Mouse (Mus musculus) inflammation-experienced regulatory T-cells, adult 6 months (primary cell): ENCODE results near the gene Ralgps1. TPM values are rescaled to one million over a fixed set of nuclear protein-coding genes. Genes with fewer than 3 reads are reported as not detected.

ENCODE experiments used
- ATAC-seq: one replicate; pipeline ENCODE4 v1.8.0; 2017
- polyA plus RNA-seq, 3 experiments: library from polyadenylated mRNA; unstranded; fragments of 100-300 nt; shearing (Covaris generic); gene quantifications; one replicate each; pipeline ENCODE4 v1.2.1; 2017

Gene Ralgps1
- polyA plus RNA-seq, 3 experiments from 2014 or later: 5.2 to 14.8 (median 7.4) TPM

DNA sequence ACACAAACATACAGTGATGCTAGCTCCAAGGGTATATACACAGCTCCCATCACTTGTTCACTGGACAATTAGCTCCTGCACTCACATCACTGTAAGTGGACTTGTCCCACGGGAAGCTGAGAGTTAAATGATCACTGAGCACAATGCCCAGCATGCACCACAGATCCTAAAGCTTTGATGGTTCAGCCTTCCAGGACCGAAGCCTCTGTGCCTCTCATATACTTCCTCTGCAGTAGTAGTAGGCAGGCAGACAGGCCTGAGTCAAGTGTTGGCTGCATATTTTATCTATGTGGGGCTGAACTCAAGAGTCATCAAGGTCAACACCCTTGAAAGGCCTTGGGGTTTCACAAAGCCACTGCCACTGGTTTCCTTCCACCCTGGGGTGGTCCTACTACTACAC lies 49.6 kb downstream of the Ralgps1 start:
- no peak for ATAC-seq

DNA sequence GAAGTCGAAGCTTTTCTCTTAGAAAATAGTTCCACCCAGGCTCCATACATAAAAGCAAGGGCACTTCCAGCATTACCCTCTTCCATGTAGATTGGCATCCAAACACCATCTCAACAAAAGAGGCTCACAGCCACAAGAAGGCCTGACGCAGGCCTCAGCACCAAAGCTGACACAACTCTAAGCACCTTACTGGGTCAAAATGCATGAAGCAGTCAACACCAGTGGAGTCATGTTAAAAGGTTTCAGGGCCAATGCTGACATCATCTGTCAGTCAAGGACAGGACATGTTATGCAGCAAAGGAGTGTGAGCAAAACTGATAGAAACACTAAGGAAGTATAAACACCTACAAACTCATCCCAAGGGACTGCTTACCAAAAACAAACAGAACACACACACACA lies 50.3 kb downstream of the Ralgps1 start:
- no peak for ATAC-seq

DNA sequence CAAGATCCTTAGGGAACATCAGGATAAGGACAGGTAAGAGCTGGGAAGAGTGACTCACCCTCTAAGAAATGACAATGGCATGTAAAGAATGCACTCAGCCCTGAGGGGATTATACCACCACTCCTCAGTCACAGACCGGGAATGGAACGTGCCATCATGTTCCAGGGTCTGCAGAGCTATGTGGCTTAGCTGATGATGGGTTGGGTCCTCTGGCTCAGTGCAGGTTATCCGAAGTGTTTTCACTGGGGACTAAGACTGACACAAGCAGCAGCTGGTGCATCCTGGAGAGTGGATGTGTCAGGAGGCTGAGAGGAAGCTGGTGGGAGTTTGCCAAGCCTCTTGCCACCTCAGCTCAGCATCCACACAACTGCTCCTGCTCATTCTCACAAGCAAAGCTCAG lies 50.7 kb downstream of the Ralgps1 start:
- ATAC-seq: no peak

DNA sequence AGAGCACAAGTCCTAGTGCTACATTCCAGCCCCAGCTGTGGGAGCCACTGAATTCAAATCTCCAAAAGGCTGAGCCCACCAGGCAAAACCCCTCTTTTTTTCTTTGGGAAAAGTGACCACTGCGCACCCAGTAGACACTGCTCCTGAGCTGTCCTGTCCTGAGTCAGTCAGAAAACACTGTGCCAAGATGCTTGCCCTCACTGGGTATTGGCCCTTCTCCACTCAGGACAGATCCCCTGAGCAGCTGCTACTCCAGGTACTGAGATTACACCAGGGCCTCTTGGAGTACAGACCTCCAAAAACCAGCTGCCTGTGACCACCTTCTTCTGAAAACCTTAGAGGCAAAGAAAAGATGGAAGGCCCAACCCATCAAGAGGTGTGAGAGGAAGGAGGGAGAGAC lies 51.4 kb downstream of the Ralgps1 start:
- no peak for ATAC-seq

DNA sequence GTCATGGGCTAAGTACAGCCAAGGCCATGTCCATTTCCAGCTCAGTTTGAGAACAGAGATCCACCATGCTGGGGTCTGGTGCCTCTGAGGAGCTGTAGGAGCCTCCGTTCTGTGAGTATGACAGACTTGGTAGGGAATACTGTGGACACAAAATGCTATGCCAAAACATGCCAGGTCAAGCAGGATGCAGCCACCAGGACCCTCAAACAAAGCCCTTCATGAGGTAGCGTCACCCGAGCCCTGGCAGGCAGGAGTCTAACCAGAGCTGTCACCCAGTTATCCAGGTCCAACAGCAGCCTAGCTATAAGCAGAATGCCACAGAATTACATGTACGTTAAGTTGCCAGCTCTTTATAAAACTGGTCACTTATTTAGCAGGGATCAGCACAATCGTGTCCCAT lies 51.8 kb downstream of the Ralgps1 start:
- no peak for ATAC-seq

DNA sequence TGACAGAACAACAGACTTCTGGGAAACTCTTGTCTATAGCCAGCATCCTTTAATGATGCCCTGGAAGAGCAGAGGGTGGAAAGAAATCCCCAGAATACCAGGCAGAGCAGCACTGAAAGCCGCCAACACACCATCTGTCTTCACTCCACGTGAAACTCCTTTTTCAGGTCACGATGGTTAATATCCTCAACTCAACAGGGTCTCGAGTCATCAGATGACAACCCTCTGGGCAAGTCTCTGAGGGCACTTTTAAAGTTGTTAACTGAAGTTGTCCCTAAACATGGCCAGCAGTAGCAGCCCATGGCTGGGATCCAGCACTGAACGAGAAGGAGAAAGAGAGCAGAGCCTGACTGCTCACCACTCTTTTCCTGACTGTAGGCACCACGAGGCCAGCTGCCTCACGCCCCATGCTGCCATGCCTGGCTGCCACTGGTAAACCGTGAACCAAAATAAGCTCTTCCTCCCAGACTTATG lies 52.8 kb downstream of the Ralgps1 start:
- ATAC-seq: no peak

DNA sequence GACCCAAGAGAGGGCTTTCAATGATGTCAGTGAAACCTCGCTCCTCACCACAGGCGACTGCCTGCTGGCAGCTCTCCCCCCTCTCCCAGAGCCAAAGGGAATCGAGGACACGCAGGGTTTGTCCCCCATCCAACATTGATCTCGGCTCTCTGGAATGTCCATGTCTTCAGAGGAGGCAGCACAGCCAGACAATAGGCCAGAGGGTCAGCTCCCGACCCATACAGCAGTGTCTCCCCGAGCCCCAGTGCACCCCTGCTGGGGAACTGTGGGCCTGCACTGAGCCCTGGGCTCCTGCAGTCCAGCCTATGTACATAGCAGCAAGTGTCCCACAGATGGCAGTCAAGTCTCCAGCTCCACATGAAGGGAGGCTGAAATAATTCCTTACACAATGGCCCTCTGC lies 54.8 kb downstream of the Ralgps1 start:
- no peak for ATAC-seq

DNA sequence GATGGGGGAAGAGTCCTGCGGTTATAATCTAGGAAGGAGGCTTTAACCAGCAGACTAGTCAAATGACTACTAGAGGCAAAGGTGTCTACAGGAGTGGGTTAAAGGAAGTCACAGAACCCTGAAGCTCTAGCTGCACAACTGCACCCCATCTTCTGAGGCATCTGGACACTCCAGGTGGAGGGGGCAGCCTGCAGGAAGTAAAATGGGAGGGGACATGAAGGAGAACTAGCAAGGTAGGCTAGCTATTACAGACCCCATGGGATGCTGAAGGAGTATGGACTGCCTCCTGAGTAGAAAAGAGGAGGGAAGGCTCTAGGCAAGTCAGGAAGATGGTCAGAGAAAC lies 55.3 kb downstream of the Ralgps1 start:
- ATAC-seq: no peak

DNA sequence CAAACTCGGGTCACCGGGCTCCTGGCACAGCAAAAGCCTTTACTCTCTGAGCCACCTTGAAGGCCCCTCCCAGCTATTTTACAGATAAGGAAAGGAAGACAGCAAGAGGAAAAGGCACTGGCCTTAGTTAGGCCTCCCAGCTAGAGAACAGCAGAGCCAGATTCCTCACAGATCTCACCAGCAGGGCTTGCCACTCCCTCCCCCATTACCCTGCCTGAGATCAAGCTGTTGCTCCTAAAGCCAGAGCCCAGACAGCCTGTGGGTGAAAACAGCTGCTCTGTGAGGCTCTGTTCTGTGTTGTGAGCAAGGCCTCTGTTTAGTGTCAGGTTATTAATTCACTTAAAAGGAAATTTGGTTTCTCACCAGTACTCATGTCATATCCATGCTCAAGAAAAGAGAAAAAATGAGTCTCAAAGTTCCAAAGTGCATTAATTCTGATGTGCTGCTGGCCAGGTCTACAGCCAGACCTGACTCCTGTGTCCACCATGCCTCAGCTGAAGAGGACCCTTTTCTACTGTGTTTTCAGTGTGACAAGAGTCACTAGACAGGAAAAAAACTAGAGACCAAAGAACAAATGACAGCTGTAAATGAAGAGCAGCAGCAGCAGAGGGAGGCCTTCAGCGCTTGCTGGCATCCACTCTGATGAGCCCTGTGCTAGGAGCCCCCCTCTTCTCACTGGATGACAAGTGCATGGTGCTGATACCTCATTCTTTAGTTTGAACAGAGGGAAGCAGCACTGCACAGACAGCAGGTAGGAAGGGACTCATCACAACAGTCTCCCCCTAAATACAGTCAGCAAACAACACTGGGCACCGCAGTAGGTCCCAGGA lies 55.8 kb downstream of the Ralgps1 start:
- ATAC-seq: no peak

DNA sequence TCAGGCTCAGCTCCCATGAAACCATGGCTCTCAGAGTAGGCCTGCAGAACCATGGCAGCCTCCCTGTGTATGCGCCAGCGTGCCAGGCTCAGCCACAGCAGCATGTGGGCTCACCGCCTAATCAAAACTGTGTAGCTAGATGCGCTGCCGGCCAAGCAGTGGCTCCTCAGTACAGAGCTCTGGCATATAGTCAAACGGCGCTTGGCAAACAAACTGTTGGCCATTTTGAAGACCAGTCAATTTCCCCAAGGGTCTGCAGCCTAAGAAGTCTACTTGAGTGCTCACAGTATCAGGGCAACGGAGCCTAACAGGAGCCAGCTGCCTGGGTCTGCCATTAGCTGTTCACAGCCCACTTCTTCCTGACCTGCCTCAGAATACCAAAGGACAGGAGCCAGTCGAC lies 61.9 kb downstream of the Ralgps1 start:
- ATAC-seq: no peak

DNA sequence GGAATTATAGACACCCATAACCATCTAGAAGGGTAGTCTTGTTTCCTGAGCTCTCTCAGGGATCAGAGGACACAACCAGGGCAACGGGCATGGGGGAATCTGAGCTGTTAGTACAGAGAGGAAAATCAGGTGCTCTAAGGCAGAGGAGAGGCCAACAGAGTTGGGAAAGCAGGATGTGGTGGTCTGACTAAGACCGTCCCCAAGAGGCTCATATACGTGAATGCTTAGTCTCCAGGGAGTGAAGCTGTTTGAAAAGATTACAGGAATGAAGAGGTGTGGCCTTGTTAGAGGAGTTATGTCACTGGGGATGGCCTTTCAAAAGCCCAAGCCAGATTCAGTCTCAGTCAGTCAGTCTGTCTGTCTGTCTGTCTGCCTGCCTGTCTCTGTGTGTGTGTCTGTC lies 64.7 kb downstream of the Ralgps1 start:
- ATAC-seq: no peak

DNA sequence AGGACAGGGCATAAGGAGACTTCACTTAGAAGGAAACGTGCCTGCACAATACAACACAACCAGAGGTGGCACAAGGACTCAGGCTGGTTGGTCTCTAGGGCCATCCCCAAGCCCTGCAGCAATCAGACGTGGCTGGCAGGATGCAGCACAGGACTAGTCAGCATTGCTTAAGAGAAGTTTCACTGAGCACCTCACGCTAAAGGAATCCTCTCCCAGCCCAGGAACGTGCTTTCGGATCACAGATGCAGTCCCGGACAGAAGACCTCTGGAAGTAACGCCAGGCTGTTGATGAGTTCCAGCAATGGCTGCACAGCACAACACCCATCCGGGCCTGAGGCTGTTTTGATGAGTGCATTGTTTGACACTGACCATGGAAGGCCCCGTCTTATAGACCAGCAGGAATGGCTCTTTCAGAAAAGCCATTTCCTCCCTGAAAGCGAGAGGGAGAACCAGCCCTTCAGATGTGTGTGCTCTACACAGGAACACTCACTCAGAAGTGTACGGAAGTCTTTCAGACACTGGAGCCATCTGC lies 67.8 kb downstream of the Ralgps1 start:
- ATAC-seq: no peak

DNA sequence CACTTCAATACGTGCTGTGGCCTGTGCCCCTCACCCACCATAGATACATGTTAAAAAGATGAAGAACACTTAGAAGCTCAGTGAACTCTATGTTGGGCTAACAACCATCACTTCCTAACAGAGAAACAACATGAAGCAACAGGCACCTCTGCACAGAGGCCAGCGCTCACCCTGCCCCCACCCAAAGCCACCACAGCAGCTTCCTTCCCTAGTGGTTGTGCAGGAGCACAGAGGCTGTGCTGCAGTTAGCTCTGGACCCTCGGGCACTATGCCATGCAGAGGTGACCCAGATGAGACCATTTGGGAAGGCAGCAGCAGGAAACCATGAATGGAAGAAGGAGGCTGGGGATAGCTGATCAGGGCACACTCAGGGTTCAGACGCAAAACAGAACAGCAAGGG lies 68.5 kb downstream of the Ralgps1 start:
- ATAC-seq: no peak

DNA sequence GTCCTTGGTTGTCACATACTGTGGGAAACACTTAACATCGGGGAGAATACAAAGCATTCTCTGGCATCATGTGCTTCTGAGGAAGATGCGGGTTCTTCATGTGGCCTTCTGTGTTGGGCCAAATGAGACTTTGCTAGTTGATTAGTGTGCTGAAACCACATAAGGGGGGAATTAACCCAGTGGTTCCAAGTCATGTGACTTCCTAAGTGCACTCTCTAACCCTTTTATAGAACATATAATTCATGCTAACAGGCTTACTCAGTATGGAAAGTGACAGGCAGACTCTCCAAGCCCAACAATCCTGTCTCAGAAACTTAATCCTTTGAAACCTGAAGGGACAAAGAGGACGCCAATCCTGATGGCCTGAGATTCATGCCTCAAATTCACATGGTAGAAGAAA lies 68.9 kb downstream of the Ralgps1 start:
- ATAC-seq: no peak

DNA sequence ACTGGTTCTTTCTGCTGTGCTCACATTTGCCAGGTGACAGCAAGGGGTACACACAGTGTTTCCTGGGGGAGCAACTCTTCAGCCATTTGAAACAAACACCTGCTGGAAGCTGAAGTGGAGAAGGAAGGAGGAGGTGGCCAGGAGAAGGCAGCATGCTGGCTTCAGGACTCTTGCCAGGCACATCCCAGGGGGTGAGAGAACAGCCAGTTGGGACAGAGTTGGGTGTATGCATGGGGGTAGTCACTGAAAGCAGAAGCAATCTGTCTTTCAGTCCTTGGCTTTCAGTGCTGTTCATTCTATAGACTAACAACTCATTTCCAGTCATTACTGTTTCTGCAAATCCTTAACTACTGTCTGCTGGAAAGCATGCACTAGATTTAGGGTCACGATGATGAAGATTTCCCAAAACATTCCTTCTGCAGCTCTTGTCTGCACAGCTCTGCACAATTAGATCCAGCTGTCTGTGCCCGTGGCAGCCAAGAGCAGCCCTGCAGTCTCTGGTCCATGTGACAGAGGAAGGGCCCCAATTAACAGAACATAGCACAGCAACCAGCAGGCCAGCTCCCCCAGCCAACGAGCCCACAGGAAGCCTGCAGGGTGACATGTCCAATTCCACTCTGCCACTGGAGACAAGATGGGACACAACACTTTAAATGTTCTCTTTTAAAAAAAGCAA lies 70.8 kb downstream of the Ralgps1 start:
- no peak for ATAC-seq

DNA sequence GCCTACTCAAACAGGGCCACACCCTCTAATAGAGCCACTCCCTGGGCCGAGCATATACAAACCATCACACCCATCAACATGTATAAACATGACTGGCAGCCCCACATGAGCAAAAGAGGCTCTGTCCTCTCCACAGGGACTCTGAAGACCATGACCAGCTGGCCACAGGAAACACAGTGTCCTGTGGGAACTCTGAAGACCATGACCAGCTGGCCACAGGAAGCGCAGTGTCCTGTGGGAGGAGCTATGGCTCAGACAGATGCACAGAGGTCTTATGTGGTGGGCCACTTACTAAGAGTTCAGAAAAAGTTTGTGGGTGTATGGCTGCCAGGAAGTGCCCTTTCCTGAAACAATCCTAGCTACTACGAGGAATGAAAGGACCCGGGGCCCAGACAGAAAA lies 72.4 kb downstream of the Ralgps1 start:
- no peak for ATAC-seq

DNA sequence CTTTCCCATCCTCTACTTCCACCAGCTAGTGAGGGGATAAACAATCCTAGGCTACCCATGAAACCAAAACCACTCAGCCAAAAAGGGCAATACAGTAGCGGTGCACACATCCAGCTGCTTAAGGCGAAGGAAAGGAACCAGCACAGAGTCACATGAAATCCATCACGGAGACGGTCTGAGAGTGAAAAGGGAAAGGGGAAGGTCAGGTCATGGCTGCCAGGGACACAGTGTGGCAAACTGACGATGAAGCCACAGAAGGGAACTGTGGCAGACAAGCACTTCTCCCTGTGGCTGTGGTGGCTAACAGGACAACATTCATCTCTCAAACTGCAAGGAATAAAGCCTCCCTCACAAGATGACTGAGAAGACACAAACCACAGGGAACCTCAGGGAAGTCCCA lies 76.2 kb downstream of the Ralgps1 start:
- ATAC-seq: no peak

DNA sequence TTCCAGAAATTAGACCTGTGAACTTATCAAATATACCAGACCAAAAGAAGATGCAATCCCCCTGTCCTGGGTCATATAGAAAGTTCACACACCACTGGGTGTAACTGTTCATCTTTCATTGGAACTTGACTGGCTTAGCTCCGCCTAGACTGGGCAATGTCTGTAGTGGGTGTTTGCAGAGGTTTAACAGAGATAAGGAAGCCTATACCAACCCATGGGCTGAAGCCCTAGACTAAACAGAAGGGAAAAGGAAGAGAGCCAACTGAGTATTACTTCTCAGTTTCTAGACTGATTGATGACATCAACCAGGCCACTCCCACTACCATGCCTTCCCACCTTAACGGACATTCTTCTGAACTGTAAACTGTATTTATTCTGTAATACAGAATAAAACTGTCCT lies 79.2 kb downstream of the Ralgps1 start:
- ATAC-seq: no peak

DNA sequence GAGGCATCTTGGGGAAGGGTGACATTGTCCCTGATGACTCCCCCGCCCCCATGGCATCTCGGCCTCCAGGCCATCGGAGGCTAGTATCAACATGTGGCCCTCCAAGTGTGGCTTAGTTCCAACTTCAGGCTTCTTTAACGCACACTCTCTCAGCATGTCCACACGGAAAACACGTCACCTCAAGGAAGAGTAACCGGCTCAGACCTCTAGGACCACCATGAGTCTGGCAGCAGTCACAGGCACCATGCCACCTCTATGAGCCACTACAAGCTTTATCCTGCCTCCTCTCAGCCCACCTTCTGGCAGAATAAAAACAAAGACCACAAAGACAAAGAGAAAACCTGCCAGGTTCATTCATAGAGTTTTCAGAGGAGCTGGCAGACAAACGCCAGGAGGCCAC lies 80.8 kb downstream of the Ralgps1 start:
- no peak for ATAC-seq

DNA sequence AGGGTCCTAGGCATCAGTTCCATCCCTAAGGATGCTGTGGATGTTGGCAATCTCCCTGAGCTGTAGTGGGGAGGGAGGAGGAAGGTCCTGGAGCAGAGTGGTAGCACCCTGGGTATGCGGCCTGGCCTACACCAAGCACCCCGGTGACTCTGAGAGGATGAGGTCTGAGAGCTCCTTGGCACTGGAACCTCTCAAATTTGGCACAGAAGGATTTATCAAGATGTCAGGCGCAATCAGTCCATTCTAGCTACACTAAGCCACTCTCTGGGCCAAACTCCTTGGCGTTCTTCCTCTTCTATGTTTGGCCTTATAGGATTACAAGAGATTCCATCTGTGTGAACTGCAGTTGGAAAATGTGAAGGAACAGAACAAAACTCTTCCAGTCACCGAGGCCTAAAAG lies 82.4 kb downstream of the Ralgps1 start:
- ATAC-seq: no peak

DNA sequence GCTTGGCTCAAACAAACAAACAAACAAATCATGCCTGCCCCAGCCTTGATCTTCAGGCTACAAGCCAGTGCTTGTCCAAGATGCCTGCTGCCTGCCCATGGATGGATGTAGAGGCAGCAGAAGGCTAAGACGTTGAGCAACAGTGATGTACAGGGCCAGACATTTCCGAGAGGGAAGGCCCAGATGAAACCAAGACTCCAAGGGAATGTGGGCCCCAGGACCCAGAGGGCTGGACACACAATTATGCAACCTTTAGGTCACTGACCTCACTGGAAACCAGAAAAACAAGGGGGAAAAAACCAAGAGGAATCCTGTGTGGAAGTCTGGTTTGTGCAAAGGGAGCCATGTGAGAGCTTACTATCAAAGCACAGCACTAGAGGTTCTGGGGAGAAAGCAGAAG lies 87.6 kb downstream of the Ralgps1 start:
- ATAC-seq: no peak

DNA sequence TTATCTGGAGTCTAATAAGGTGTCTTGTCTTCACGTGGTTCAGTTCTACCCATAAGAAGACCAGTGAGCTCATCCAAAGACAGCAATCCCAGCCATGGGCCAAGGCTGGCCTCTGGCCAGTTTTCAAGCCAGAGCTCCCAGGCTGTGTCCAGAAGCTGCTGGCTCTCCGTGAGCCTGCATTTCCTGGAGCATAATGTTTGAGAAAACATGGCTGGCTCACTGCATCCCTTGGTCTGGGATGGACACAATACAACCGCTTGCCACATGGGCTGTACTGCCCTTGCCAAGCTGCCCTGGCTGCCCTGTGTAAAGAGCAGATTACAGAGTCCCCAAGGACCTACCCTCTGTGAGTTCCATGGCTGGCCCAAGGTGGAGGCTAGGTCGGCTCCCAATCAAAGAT lies 88.4 kb downstream of the Ralgps1 start:
- ATAC-seq: no peak

DNA sequence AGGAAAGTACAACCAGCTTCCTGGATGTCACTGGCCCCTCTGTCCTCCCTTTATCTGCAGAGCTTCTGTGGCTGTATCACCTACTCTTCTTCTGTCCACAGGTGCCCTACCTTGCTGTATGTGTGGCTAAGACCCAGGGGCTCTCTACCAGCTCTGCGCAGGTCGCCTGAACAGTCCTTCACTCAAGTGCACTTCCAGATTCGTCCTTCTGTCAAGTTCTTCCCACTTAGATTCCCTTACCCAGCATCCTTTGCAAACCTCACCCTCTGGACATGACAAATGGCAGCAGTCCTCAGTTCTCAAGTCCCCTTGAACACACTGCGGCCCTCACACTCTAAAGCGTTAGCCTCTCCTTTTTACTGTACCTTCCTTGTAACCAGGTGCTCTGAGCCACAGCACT lies 89.5 kb downstream of the Ralgps1 start:
- no peak for ATAC-seq

DNA sequence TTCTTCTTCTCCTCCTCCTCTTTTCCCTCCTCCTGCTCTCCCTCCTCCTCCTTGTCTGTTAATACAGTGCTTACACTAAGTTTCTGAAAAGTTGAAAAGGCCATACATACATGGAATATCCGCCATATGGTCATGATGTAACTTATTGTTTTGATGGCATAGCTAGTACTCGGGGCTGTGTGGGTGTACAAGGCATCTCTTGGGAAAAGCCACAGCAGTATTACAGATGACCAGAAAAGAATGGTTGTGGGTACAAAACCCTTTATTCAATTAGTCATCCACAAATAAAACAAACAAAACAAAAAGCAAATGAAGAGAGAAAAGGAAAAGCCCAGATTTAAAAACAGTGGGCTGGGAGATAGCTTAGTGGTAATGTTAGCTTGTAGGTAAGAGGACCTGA lies 90.8 kb downstream of the Ralgps1 start:
- no peak for ATAC-seq
